Mouse (Mus musculus) cerebellum, adult 11-12 months (tissue): ENCODE results near the gene Crhbp.

ENCODE experiments used
- DNase-seq: peaks from one replicate; pipeline ENCODE4 v3.0.0; 2022

Gene Crhbp

DNA sequence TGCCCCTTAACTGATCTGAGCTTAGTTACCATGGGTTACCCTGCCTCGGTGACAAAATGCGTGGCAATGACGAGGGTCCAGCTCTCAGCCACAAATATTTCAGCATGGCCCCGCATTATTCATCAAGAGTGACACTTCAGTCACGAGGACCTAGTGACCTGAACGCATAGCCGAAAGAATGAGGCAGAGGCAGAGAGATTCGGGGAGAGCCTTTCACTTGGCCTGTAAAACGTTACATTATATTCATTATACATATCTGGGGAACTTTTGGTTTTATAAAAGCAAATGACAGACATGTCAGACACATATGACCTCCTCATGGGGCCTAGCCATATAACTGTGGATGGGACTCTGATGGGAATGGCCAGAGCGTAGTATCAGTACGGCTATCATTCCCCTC is at the start of gene Crhbp:
Crhbp (minus strand) TSS at position 101 of the 400 bp plus-strand sequence.
- DNase-seq: no peak

DNA sequence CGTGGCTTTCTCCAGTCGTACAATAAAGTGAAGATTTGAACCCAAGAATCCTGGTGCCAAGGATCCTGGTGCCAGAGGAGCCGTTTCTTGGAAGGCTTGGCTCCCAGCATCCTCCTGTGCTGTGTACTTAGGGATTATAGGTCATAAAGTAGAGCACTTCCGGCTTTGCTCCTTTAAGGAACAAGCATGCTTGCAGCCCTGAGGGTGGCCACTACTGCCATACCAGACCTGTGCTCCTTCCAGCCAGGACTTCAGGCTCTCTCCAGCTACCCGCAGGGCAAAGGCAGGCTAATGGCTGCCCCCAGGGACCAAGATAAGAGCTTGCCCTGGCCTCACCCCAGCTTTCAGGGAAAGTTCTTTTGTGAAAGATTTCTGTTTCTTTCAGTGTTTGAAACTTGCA is 48.6 kb upstream of the Crhbp start:
- no peak for DNase-seq

DNA sequence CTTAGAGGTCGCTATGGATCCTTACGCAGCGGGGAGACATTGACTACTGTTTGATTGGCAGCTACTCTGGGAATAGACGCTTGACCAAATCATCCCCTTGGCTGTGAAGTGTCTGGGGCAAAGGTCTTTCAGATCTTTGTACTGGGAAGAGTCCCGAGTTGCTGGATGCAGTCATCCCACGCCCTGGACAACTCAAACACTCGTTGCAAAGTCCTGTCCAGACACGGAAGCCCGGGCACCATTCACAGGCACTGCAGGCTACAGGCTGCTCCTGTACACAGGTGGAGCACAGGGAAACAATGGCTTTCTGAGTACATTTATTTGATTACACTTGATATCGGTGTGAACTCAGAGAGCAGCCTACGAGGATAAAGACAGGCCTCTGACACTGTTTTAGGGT is 46.6 kb upstream of the Crhbp start:
- DNase-seq: no peak

DNA sequence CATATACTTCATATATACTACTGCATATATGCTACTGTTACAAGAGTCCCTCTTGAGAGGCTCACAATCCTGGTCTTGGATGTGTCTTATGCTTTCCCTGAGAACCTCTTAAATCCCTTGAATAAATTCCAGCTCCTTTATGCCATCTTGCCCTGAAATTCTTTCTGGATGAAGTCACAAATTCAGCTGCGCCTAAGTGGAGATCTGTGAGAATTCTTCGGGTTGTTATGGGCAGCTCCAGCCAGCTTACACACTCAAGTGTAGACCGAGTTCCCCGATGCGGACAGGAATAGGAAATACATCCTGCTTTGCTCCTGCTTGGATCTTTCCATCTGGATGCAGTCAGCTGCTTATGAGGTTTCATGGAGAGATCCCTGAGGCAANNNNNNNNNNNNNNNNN is 39.9 kb upstream of the Crhbp start:
- DNase-seq: no peak

DNA sequence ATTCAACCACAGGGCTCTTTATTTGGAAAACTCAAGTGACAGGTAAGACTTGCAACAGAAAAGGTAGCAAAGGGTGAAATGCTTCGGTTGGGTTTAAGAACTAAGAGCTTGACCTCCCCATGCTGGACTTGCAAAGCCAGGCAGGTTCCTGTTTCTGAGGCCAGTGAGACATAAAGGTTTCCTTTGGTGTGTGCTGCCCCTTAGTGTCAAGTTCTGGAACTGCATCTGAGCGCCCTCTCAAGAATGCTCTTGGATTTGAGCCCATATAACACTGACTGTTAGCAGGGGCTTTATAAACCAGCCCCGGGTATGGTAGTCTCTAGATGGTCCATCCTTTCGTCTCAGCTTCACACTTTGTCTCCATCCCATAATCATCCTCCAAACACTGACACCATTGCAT is 36.7 kb upstream of the Crhbp start:
- DNase-seq: peak; percentile 19

DNA sequence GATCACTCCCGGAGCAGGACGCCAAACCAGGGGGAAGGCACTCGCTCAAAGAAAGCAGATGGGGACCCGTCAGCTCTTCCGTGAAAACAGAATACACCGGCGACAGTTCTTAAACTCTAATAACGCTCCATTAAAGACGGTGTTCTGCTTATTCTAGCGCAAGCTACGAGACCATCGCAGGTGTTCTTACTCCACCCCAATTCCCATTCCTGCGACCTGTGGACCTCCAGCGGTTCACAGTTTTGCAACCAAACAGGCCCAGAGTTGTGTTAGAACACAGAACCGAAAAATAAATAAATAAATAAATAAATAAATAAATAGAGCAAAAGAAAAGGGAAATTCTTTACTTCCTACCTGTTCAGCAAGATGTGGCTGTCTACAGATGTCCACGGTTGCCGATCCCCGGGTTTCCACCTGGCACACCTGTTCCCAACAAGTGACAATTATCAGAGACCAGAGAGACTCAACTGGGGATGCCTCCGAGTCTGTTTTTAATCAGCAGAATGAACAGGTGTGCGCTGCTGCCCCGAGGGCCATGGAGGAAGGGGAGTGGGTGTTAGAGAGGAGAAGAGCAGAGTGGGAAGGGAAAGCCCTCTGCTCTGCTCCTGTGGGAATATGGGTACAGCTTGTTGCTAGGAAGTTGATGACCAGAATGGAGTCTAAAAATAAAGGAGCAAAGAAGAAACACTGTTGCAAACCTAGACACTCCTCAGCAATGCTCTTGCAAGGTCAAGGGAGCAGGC is 34.1 kb upstream of the Crhbp start, which contains the start of gene S100z:
S100z (minus strand) TSS at position 51 of the 743 bp plus-strand sequence.
- DNase-seq: no peak

DNA sequence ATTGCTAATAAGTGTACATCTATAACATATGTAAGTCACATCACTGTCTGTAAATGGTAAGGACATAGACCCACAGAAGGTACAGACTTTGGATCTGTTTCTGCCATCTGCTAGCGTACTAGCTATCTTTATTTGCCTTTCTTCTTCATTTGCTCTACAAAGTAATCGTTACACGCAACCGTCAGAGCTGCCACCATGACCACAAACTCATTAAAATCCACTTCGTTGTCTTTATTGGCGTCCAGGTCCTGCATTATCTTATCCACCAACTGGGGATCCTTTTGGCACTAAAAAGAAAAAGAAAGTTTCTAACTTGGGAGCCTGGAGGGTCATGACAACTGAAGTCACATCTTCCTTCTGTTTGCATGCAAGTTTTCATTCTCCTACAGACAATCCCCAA is 32.4 kb upstream of the Crhbp start:
- DNase-seq: no peak

DNA sequence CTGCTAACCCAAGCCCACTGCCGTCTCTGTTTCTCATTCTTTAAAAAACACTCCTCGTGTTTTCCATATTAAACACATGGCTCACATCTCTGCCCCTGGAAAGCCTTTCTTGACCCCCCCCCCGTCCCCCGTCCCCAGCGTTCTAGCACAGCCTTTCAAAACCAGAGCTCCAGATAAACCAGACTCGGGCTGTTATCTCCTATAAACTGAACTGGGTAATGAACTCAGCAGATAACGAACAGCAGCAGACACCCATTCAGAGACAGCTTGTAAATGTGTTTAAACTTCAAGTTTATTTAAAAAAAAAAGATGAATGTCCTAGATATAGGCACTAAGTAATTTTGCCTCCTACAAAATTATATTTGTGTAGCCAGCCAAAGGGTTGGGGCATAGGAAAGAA is 30.4 kb upstream of the Crhbp start:
- no peak for DNase-seq

DNA sequence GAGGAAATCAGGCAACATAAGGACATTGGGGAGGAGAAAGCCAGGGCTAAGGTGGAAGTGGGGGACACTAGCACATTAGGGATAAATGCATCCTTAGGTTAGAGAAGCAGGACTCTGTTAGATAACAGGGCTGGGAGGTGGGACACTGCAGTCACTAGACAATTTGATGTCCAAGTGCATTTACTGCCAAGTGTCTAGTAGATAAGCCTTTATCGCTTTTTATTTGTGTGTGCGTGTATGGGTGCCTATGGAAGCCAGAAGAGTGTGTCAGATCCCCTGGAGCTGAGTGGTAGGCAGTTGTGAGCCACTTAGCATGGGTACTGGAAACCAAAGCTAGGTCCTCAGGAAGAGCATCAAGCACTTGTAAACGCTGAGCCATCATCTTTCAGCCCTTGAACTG is 29.6 kb upstream of the Crhbp start:
- no peak for DNase-seq

DNA sequence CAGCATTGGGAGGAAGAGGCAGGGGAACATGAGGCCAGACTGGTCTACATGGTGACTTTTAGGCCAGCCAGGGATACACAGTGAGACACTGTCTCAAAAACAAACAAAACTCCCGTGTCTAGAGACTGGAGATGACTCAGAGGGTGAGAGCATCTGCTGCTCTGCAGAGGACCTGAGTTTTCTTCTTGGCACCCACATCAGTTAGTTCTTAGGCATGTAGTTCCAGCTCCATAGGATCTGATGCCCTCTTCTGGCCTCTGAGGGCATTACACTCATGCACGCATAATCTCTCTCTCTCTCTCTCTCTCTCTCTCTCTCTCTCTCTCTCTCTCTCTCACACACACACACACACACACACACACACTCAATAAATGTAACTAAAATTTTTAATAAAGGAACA is 26.2 kb upstream of the Crhbp start:
- DNase-seq: no peak

DNA sequence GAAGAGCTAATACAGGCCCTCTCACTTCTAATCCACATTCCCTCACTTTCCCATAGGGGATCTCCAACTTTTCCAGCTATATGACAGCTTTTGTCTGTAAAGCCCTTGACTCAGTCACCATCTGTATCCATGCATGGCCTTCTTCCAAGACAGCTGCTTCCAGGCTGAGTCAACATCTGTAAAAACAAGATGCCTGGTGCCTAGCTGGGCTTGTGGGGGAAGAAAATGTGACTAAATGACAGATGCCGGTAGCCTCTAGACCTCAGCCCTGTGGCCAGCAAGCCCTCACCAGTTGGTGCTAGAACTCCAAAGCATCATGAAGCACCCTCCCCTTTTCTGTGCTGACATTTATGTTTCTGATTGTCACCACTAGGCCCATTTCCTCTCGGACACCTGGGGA is 6.8 kb upstream of the Crhbp start:
- DNase-seq: no peak

DNA sequence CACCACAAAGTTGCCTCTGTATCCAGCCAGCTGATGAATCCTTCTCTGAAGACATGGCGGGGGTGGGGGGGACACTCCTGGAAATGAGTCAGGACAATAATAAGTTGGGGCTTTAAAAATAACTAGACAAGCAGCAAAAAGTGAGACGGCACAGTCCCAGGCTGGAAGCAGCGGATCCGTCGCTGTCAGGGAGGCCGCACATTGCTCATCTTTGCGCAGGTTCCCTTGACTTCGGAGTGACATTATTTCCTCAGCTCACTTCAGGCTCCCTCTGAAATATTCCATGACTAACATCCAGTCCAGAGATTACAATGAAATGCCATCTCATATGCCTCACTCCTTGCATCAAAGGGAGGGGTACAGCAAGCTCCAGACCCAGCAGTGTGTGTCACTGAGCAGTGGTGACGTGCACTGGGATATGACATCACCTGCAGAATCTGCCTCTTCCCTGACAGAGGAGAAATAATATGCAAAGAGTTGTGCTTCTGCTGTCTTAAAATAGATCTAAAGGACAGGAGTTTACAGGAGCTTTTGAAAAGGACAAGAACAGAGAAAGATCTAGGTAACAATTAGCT is 6.0 kb upstream of the Crhbp start:
- DNase-seq: no peak

DNA sequence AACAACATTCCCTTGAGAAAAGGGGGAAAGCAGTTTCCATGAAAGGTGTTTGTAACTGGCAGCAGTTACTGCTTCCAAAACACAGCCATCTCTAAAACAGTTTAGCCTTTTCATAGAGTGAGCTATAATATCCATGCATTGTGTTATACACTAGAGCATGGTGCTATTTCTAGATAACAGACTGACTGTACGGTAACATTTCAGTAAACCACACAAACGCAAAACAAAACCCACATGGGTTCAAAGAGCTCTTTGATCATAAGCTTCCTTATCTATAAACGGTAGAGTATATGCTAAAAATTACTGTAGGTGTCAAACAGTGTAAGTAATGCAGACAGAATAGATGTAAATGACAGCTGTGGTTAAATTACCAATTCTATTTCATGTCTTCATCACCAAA is 5.0 kb upstream of the Crhbp start:
- DNase-seq: no peak

DNA sequence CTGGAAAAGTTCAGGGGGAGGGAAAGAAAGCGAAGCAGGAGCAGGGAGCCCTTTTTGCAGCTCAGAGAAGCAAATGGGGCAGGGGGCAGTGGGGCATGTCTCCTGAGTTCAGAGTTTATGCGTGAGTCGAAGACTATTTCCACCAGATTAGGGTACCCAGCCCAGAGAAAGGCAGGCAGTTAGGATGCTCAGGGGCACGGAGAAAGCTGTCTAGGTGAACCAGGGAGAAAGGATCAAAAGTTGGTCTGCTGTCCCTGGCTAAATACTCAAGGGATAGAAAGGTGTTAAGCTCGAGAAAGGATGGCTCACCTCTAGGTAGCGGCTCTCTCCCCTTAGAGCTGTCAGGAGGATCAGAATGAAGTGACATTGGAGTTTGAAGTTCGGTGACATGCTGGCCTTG is 433 bp downstream of the Crhbp start:
- no peak for DNase-seq

DNA sequence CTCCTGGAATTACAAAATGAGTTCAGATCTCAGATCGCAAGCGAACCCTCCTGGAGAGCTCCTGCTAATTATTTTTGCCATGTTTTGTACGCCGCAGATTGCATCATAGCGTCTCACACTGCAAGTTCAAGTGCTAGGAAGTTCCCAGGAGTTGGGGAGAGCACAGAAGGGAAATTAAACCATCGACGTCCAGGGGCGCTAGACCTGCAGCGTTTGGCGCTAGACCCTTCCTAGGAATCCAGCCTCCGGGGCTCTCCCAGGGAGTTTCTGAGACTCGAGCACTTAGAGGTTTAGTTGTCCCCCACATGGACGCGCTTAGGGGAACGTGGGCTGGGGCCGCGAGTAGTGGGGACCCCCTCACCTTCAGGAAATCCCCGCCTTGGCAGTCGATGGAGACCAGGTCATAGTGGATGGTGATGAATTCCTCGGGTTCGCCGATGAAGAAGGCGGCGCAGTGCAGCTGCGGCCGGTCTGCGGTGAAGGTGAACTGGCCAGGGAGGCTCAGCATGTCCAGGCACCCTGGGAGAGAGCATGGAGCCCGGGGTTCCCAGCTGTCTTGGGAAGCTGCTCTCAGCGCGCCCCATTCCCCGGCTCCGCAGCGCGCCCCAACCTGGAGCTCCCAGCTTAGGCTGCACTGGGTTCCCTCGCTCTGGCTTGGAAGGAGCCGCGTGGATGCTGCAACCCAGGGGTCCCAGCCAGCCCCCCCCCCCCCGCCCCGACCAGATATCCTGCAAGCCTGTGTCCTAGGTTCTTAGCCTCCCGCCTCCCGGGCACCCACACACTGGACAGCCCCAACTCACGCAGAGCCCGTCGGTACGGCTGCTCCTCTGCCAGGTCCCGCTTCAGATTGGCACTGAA is 1.1 kb downstream of the Crhbp start:
- no peak for DNase-seq

DNA sequence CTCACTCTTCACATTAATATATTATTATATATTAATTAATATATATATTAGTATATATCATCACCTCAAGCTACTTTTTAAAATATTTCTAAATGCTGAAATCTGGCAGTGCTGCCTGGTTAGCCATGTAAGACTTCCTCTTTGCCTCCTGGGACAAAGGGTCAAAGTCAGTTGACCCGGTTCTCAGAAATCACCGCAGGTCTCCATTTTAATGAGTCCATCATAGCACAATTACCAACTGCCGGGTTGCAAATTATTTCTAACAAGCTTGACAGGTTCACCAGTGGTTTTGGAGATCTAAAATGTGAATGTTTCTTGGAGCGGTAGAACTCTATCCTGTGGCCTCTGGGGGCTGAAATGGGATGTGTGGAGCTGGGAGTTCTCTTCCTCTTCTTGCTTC is 1.8 kb downstream of the Crhbp start:
- DNase-seq: no peak

DNA sequence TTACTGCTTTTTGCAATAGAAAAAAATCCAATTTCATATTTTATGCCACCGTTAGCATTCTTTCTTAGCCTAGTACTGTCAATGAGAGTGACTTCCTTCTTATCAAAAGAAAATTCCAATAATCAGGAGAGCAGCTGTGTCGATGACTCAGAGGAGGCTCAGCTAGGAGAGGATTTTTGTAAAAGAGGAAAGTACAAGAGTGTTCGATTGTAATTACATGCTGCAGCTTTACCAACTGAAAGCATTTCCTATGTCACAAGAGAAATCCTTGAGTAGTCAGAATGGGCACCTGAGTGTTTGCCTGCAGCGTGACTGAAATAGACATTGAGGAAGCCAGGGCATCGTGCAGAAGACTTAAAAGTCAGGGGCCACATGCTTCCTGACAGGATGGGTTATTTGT is 5.2 kb downstream of the Crhbp start:
- no peak for DNase-seq

DNA sequence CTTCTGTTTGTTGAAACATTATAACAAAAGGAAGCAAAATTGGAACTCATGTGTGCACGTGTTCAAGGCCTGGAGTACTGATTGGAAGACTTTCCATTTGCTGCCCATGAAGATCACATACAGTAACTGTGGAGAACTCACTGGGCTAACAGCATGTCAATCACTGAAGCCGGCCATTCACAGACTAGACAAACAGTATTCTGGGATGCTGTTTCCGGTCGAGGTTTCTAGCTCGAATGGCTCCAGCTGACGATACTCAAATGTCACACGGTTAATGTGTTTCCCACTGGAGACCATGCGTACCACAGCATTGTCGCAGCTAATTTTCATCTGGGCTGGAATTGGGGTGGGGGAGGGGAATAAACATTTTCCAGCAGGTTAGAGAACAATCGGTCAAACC is 13.0 kb downstream of the Crhbp start:
- DNase-seq: no peak

DNA sequence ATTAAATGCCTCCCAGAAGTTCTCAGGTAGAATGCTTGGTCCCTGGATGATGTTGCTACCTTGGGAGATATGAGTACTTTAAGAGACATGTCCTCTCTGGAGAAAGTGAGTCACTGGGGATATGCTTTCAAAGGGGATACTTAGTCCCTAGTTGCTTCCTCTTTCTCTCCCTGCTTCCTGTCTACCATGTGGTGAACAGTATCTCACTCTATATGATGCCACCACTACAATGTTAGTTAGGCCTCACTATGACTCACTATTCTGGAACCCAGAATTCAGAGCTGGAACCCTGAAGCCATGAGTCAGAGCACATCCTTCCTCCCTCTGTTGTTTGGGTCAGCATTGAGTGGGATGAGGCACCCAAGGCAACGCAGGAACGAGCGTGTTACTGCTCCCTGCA is 17.2 kb downstream of the Crhbp start:
- no peak for DNase-seq

DNA sequence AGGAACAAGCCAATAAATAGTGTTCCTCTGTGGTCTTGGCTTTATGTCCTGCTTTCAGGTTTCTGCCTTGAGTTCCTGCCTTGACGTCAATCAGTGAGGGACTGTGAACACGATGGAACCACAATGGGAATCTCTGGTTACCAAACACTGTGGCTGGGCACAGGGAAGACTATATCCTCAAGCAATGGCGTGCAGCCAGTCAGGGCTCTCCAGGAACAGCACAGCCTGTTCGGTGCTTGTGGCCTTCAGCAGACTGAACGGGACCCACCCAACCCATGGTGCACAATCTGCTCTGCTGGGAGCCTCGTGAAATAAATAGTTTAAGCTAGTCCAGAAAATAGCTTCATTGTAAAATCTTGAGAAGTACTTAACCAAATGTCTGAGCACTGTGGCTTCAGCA is 18.3 kb downstream of the Crhbp start:
- no peak for DNase-seq

DNA sequence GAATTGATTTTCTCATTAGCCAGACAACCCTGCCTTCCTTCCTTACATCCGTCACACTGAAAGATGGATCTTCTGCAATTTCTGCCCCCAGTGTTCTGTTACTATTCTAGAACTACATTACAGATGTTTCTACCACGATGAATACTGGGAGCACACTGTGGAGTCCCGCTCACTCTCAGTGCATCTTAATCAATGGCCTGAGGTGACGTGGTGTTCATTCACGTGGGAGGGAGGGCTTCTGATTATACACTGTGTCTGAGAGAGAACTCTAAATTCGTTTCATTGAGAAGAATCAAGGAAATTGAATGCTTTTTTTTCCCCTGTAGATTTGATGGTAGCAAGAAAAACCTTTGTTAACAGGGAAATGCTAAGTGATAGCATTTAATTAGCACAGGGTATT is 19.2 kb downstream of the Crhbp start:
- no peak for DNase-seq

DNA sequence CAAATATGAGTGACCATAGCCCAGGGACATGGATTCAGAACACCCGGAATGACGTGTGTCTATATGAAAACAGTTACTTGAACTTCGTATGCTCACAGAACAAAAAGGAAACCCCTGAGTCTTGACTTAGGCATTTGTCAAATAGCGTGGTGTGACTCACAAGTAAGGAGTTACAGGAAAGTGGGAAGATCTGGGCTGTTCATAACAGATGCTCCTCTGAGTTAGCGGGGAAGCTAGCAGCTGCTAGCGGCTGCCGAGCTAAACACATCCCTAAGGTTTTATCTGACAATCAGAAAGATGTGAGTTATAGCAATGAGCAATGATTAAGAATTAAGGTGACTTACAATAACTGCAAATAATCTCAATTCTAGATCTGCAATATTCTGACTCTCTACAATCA is 19.8 kb downstream of the Crhbp start:
- DNase-seq: no peak

DNA sequence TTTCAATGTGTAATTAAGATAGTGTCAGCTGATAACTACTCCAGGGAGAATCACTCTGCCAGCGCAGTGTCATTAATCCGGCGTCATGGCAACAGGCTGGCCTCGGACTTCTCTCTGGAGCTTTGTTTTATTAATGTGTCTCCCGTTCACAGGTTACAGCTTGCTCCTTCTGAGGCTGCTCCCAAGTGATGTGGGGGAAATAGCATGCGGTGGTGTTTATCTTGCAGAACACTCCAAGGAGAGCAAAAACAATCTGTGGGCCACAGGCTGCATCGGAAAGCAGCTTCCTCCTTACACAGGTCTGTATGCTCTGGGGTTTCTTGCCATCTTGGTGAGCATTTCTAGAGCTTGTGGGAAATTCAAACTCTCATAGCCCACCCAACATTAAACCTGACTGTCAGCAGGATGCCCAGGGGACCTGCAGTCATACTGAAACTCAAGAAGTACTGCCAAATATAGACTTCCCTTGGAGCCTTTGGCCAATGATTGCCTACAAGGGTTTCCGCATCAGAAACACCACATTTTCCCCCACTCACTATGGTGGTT is 25.4 kb downstream of the Crhbp start:
- DNase-seq: no peak
